Mouse (Mus musculus) frontal cortex, adult 2 months (tissue): ENCODE measurements at regions not wholly inside any gene's neighbourhood (a gene's known extent, or its start where the extent isn't known, plus 50 kb on each side); places are given as distances from the start of the nearest gene placed in this dataset.

Experiments used
- DNase-seq, 2 experiments: peaks; one replicate each; pipeline ENCODE4 v3.0.0; 2022; ENCODE audit warnings: low spot score in 1 of 2; ENCODE audit errors: extremely low spot score in 1 of 2

DNA sequence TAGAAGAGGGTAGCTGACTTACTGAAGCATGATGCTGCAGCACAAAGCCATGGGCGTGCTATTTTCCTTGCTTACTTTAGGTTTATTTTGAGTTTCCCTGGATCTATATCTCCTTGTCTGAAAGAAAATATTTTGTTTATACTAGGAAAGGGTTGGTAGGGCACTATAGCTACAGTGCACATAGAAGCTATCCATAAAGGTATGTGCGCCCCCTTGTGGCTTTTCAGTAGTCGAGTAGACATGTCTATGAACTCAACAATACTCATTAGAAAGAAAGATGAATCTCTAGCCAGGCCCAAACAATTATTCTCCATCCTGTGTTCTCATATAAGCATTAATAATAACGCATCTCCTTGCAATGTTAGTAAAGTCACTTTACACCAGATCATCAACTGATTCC, 114.3 kb downstream of the Rab38 start:
- DNase-seq, result peak; percentile 36 to 88

DNA sequence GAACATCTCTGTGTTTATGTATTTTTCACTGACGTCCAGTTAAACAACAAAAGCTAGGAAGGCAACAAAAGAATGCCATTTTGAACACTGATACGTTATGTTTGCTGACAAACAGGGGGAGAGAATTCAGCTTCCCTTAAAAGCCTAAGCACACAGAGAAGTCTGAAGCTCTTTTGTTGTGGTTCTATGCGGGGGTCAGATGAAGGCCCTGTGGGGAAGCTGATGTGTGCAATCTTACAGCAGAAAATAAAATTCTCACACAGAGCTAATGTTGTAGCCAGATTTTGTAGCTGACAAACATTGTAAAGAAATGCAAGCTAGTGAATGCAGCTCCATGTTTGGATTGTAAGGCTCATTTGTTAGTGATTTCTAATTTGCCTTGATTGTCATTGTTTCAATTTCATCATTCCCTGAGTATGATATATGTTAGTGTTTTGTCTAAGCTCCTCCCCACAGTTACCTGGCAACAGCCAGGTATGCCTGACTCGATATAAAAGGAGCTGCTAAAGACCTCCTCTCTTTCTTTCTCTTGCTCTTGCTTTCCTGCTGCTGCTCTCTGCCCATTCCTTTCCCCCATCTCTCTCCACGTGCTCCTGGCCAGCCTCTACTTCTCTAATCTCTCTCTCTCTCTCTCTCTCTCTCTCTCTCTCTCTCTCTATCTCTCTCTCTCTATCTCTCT, 115.0 kb downstream of the Rab38 start:
- no peak for DNase-seq

DNA sequence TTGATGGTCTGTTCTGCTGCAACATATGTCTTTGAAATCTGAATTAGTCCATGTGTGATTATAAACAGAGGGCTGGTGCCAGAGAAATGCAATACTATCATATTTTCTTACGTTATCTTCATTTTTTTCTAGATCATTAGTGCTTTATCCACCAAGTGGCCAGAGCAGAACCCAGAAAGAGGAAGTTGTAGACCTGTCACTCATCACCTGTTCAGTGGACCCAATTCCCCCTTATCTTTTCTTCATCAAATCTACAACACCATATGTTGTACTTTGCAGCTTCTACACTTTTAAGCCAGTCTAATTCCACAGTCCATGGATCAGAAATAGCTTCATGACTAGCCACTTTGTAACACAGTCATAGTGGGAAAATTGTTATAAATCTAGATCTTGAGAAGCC, 145.0 kb downstream of the Rab38 start:
- DNase-seq, result no peak

DNA sequence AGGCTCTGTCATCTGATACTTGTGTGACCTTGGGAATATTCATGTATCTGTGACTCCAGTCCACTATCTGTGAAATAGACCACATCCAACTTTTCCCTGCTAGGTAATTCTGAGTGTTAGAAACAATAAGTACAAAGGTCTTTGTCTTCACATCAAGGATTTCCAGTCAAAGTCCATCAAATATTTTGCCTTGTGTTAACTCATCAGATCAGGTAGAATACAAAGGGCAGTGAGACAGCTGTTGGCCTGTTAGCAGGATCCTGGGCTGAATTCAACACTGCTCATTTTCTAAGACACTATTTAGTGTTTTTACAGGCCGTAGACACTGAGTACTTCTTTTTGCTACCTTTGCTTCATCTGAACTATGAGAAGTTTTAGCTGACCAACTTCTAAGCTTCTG, 170.7 kb downstream of the Rab38 start:
- DNase-seq, result no peak
